Mouse (Mus musculus): ENCODE measurements around the gene Krt83.
"Not testable (repeated sequence)": the region's sequence is repeated elsewhere in the genome, so short reads cannot be mapped to it uniquely, and the experiment has no call there.

Krt83 gene

DNA sequence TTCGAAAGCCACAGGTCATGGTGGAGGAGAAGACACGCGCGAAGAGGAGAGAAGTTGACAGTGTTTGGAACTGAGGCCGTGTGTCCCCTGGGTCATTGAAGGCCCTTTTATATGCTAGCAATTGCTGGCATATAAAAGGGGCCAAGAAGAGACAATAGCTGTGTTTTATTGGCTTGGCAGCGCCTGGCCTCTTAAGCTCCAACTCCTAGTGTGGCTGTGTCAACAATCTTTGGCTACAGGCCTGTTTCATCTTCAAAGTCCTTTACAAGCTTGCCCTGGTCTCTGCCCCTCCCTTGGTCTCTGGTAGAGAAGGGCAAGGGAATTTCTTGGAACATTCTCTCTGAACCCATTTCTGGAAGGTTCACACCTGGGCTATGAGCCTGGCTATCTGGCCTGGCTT is at the start of gene Krt83:
Krt83 (minus strand) TSS at position 82 of the 400 bp plus-strand sequence.
- DNase-seq, result no peak

DNA sequence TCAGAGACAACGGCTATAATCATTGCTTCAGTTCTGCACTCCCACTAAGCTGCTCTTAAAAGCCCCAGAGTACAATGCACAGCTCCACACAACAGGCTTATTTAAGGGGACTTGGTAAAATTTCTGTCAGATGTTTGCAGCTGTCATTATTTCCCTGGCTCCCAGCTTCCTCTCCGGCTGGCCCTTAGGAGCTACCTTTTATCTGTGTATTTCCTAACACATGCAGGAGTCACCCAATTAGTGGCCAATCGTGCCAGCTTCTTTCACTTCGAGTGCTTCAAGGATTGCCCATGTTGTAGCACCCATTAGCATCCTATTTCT is 47.2 kb upstream of the Krt83 start:
- DNase-seq, result no peak

DNA sequence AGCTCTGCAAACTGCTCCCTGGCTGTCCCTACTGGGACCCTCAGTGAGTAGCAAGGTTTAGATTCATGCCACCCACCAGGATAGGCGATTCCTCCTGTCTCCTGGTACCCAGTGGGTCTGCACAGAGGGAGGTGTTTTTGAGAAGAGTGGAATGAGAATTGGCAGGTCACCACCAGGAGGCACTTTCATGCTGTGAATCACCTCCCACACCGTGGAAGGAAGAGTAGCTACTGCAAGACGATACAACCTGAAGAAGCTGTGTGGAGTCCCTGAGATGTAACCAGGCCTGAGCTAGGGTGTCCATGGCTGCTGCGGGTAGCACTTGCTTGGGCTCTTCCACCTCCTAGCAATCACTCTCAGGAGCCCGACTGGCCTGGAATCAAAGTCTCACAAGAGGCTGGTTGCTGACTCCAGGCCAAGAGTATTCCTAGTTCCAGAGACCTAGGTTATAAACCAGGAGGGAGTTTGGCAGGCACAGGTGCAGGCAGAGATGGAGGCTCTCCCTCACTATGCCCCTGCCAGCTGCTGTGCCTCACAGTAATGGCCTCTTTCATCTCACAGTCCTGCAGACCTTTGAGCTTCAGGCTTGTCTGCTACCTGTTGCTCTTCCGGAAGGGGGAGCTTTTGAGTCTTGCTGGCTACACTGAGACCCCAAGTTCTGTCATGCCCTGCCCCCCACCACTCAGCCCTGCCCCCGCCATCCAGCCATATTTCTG is 46.7 kb upstream of the Krt83 start:
- no peak for DNase-seq

DNA sequence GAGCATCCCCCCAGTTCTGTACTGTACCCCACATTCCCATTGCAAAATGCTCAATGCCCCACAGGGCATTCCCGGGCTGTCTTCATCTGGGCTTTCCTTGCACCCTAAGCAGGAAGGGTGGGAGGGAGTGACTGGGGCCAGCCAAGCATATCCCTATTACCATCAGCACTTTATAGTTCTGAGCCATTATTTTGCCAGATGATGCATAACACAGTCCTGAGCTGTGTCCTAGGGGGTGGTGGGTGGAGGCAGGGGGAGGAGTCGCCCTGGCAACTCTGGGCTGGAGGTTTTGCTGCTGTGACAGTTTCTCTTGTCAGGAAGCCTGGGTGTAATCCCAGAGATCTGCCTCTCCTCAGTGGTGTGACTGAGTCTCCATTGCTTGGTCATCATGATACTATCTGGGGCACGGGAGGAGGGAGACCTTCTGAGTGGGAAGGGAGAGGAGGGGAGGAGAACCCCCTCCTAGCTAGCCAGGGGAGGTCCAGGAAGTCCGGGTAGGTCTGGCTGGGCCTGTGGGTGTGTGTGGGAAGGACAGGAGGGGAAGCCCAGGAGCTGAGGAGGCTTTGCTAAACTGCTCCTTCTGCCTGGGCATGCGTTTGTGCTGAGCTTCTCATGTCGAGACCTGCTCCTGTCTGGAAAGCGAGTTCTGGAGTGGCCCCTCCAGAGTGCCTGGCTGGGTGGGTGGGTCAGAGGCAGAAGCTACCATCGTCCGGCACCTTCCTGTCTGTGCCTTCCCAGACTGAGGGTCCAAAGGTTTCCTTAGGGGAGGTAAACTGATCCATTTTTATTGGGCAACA is 44.9 kb upstream of the Krt83 start:
- DNase-seq, result no peak

DNA sequence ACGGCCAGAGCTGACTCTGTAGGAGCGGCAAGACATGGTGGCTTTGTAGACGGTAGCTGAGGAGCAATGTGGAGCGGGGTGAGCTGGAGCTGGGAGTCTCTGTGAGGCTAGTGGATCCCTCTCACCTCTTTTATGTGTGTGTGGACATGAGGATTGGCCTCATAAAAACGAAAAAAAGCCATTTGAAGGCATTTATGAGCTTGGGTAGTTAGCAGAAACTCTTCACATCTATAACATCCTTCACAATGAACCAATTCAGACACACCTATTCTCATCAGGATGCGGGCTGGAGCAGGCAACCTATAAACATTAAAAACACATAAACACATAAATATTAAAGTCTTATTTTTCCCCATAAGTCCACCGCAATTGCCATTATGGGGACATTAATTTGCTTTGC is 41.4 kb upstream of the Krt83 start, which contains the start of gene Krt84:
Krt84 (minus strand) TSS at position 101 of the 400 bp plus-strand sequence.
- DNase-seq, result no peak

DNA sequence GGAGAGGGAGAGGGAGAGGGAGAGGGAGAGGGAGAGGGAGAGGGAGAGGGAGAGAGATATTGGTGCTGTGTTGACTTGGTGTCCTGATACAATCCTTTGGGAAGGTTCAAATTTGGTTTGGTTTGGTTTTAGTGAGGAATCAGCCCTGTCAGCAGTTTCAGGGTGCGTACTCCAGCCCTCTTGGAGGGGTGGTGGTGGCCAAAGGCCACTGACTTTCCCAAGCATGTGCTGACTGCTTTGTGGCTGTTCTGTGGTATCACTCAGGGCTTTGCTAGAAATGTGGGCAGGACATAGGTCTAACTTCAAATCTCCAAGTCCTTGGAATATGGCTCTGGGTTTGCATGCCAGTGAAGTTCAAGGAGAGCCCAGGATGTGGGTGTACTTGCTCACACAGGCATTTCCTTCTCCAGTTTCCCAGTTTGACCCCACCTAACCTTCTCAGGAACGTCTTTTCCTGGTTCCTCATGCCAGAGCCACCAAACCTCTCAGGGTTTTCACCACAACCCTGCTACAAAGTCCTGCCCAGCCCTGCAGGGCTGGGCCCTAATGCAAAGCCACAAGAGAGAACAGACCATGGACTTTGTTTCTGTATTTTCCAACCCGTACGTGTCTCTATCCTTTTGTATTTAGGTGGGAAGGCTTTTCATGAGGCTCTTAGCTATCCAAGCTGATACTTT is 31.4 kb upstream of the Krt83 start:
- no peak for DNase-seq

DNA sequence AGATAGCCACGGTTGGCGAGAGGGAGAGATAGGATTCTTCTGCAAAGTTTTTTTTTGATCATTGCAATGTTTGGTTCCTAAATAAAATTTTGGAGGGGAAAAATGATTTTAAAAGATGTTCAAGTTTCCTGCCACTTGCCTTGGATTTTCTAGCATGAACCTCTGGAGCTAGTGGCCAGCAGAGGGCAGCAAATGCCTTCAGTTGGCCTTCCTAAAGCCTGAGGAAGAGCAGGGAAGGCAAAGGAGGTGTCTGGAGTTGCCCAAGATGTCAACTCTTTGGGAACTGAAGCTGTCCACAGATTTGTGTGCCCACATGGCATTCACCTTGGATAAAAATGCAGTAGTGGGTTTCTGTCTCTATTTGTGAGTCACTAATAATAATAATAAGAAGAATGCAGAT is 28.5 kb upstream of the Krt83 start:
- peak; percentile 50 for DNase-seq

DNA sequence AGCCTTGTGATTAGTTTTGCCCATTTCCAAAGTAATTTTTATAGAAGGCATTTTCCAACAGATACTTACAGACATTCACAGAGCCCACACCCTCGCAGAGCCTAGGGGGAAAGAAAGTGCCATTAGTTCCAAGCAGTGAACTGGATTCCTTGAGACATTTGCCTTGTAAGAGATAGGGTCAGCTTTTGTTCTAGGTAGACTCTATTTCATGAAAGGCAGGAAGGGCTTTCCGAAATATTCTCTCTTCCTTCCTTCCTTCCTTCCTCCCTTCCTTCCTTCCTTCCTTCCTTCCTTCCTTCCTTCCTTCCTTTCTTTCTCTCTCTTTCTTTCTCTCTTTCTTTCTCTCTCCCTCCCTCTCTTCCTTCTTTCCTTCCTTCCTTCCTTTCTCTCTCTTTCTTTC is 25.8 kb upstream of the Krt83 start, which contains the start of gene Gm49425:
Gm49425 (minus strand) TSS at position 101 of the 400 bp plus-strand sequence.
- DNase-seq, result not testable (repeated sequence)

DNA sequence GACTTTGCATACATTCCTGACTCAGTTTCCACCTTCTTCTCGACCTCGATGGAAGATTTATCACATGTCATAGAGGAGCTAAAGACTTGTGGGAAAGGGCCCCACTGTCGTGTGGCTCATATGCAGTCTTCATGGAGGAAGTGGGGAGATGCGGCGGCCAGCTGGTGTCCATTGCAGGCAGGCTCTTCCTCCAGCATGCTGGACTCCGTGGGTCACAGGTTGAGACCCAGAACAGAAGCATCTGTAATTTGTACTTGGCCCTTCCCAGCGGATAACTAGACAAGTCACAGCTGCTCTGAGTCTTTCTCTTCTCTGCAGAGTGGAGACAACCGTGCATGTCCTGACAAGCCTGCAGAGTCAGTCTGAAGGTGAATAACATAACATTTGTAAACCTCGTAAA is 16.9 kb upstream of the Krt83 start:
- no peak for DNase-seq

DNA sequence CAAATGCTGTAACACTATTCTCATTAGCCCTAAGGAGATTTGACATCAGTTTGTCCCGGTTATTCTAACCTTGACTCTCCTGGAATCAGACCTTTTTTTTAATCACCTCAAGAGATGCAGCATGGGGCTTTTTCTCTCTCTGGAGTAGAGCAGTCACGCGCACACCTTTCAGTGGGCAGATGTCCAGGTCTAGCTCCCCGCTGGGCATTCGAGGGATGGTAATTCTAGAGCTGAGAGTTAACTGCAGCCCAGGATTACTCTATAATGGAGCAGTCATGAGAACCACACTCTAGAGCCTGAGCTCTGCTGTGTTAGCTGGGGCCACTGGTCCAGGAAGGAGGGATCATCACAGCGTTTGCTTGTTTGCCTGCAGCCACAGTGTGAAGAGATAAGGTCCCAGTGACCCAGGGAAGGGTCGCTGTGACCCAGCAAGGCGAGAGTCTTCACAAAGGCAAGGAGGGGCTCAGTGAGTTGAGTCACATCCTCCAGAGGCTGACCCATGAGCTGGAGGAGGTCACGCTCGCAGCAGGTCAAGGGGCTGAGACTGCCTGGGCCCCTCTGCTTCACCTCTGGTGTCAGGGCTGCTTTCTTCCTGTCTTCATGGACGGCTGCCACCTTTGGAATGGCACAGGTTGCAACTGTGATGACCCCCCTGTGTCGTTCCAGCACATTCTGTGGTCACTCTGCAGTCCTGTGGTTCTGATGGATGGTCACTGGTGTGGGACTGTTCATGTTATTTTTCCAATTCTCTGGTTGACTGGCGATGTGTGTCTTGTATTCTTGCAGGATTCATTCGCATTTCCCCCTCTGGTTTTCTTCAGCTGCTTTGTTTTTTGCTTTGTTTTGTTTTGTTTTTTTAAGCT is 15.8 kb upstream of the Krt83 start:
- DNase-seq, result no peak

DNA sequence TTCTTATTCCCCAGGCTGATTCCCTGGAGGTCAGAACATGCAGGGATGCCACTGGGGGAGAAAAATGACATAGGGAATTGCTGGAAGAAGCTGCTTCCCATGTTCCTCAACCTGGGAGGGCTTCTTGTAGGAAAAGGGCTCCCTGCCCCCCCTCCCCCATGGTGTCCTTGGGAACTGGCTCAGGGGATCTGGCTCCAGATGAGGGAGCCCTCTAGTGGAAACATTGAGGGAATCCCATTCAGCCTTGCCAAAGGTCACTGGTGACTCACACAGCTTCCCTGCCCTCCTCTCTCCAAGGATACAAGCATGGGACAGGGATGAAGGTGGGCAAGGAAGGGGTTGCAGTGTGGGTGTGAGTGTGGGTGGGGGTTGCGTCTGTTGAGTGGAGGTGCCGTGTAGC is 5.9 kb upstream of the Krt83 start:
- DNase-seq, result peak; percentile 25

DNA sequence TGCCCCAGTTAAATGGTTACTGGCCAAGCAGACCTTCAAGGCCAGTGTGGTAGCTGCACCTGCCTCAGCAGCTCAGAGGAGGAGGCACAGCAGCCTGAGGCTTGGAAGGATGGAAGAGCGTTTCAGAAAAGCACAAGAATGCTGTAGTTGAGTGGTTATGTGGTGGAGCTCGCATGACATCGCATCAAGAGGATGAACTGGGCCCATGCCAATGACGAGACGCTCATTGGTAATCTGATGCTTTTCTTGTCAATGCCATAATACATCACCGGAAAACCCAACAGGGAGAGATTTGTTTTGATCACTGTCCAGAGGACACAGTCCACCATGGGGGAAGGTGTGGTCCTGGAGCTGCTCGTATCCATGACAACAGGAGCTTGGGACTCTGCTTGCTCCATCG is 4.0 kb upstream of the Krt83 start:
- no peak for DNase-seq

DNA sequence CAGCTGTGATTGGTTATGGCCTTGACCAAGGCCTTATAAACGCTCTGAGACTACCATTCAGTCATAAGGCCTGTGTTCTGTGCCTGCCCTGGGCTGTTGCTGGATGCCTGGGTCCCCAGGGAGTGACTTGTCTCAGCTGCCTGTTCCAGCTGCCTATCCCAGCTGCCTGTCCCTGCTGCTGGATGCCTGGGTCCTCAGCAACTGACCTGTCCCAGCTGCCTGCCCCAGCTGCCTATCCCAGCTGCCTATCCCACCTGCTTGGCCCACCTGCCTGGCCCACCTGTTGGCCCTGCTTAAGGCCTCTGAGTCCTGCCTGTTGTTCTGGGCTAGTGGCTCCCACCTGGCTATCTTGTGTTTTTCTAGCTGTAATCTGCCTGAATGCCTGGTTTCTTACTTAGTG is 2.9 kb upstream of the Krt83 start:
- no peak for DNase-seq

DNA sequence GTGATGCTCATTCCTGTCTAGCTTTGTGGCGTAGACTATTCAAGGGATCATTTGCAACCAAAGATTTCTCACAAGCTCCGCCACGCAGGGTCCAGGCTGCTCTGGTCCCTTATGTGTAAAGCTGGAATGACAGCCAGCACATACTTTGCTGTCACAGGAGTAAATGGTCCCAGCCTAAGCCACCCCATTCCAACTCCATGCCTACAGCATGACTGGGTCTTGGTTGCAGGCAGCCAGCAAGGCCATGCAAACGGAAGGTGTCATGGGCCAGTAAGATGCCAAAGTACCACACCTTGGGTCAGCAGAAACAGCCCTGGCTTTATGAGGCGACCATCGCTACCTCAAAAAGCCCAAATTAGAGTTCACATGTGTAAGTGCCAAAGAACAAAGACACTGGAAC is 2.4 kb upstream of the Krt83 start:
- DNase-seq, result no peak

DNA sequence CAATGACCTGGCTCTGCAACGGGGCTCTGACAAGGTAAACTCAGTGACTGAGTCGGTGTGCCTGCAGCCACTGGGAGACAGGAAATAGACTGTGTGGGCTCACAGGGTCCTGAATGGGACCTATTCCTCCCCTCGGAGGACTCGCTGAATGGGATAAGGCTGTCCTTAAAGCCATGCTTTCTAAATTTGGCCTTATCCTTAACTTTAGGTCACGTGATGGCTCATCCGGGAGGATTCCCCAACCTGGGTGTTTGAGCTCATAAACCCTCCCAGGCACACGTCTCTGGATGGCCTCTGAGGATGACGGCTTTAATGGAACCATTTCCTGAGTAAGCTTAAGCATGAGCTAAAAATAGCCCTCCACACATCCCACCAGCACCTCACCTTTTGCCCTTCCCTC is 1.4 kb upstream of the Krt83 start:
- DNase-seq, result no peak

DNA sequence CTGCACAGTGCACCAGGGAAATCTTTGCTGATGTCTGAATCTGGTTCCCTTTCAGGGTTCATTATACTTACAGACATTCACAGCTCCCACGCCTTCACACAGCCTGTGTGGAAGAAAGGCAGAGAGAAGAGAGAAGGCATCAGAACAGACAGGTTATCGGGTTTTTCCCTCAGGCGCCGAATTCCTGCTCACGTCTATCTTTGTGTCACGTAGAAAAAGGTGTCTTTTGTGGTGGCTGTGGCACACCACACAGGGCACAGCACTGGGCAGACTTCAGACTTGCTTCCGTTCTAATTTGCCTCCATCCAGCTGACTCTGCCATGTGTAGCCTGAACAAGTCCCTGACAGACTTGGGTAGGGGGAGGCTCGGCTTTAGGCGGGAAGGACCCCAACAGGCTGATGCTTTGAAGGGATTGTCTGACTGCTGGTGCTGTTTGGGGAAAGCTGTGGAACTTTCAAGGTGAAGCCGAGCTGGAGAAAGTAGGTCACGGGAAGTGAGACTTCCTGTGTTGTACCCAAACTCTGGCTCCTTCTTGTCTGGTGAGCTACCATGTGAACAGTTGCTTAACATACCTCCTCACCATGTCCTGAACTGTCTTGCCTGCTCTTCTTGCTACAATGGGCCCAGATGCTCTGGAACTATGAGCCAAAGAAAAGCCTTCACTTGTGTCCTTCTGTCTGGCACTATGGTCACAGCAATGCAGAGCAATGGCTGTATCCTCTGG is 5.2 kb downstream of the Krt83 start:
- DNase-seq, result peak; percentile 61

DNA sequence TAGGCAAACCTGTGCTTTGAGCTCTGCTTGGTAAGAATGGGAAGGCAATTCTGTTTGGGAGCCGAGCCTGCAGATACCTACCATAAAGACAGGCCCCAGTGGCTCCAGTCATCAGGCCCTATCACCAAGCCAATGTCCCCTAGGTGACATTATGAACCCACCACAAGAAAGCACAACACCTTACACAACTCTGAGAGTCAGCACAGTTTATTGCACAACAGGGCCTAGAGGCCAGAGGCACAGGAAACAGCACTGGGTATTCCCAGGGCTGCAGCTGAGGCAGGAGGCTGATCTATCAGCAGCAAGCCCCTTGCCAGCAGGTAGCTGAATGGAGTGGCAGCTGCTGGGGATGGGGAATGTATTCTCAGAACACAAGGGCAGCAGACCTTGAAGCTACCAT is 6.4 kb downstream of the Krt83 start:
- DNase-seq, result no peak

DNA sequence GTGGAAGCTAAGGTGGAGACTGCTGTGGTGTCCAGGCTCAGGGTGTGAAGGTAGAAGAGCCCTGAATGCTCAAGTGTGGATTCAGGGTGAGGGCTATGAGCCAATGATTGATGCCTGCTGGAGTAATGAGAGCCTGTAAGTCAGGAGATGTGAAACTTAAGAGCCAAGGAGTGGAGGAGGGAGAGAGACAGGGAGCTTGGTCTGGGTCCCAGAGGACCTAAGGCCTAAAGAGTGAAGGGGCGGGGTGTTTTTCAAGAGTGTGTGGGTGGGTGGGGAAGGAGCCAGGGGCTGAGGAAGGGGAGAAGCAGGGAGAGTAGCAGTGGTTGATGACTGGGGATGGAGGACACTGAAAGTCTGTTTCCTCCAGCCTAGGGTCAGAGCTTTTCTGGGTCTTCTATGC is 7.7 kb downstream of the Krt83 start:
- no peak for DNase-seq

DNA sequence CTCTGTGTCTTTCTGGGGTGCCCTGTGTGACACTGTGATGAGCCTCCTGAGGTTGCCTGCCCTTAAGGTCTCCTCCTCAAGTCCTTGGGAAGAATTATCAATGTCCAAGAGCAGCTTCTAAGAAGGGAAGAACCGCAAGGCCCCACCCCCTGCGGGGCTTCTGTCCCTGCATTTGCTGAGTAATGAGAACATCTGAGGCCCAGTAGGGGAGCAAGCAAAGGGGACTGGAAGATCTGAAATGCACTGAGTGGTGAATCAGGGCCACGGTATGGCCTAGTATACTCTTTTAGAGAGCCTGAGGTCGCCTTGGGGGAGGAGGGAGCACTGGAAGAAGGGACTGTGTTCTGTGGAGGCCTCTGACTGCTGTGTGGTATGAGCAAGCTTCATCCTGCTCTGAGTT is 9.3 kb downstream of the Krt83 start:
- DNase-seq, result no peak

DNA sequence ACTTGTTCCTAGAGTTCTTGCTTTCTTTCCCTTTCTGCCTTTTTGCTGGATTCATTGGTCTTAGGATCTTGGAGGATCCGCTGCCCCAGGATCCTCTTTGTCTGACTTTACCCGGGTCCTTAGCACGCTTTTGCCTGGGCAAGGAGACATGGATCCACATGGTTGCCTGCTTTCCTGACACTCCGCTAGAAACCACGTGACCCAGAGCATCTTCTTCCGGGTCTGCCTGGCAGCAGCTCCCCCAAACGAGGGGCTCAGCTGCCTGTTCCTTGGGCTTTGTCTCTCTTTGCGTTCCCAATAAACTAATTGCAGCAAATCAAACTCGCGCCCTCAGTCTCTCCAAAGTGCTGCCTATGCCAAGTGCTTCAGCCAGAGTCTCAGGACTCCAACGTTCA is 11.6 kb downstream of the Krt83 start:
- DNase-seq, result peak; percentile 38

DNA sequence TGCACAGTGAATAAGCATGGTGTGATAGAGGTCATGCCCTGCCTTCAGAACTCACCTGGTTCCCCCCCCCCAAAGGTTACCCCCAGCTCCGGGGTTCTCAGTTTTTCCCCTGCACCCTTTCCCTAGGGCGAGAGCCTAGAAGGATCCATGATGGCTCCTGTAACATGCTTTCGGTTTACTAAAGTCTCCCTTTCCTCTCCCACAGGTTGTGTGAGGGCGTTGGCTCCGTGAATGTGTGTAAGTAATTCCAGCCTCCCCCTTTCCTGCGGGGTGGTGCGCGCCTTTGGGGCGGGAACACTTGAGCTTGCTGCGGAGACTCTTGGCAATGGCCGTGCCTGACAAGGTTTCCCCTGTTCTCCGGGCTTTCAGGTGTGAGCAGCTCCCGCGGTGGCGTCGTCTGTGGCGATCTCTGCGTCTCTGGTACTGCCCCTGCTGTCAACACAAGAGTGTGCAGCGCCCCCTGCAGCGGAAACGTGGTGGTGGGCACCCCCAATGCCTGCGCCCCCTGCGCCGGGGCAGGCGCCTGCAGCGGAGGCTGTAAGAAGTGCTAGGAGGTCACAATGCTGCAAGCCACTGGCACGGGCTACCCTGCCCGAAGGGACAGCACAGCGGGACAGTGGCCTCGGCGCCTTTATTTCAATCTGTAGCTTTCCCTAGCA is 12.2 kb downstream of the Krt83 start:
- peak; percentile 87 for DNase-seq

Measured in thymus, postnatal 14 days (tissue).